Comparison of ENCODE assay signal across 20 mouse cellular contexts in the genomic region with DNA sequence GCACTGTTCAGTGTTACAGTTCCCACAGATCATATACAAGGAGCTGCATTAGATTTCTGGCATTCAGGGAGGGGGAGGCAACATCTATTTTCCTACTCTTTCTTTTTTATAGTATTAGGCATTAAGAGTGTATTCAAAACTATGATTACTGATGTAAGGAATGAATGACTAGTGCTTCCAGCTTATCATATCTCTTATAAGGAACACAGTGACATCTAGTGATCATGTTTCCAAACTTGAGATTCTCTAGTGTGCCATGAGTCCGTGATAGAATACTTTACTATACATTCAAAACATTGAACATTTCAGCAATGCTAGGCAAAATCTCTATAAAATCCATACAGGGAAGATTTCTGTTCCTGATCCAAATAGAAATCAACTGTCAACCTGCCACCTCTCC. TPM values are rescaled to one million over a fixed set of nuclear protein-coding genes. Genes with fewer than 3 reads are reported as not detected.
DNase-seq lines count a peak whose midpoint lies in the region; ATAC-seq and TF ChIP-seq lines count a peak whose summit lies in the region.
"Had no signal": no experiment of that assay in that cellular context is flagged by ENCODE, and none has a peak within 500 bp of the region (broad histone marks: within the 10 kb centered on the region; RNA-seq: fewer than 3 reads in every experiment).

No protein-coding gene starts in this region.

- H3K4me1 ChIP-seq in hindbrain, postnatal 0 days (ENCODE audit: insufficient read depth, low read length), result no peaks in the 10 kb centered on the region
- no peaks in the 10 kb centered on the region for H3K4me1 ChIP-seq in hindbrain, embryonic 13.5 days (replicated peaks)
- H3K4me1 ChIP-seq in lung, adult 2 months (ENCODE audit: control insufficient read depth, insufficient read depth, low read length), result no peaks in the 10 kb centered on the region
- H3K4me1 ChIP-seq in CH12.LX (ENCODE audit: control insufficient read depth in 1 of 2, insufficient read depth in 2 of 2), result no peaks in the 10 kb centered on the region
- H3K4me1 ChIP-seq: stomach, embryonic 15.5 days had no signal

- in situ Hi-C loops in CH12.LX (cut with MboI; ENCODE audit: low pct_ligation_motif_present, low pct_unique_long_range_greater_than_20kb, low sequenced_read_pairs), result loop anchor here (10.0 kb wide), 2 partner anchors 745 to 1045 kb away; no protein-coding TSS in a partner anchor

- H3K27ac ChIP-seq in hindbrain, postnatal 0 days, result no peak overlapping the region
- H3K27ac ChIP-seq in hindbrain, embryonic 13.5 days, result no peak overlapping the region
- no peak overlapping the region for H3K27ac ChIP-seq in CH12.LX (ENCODE audit: insufficient read depth, low read depth)
- H3K27ac ChIP-seq: embryonic facial prominence, embryonic 13.5 days; stomach, embryonic 15.5 days had no signal

- no peak overlapping the region for H3K9ac ChIP-seq in hindbrain, postnatal 0 days (replicated peaks; ENCODE audit: low read length)
- no peak overlapping the region for H3K9ac ChIP-seq in hindbrain, embryonic 13.5 days
- H3K9ac ChIP-seq in CH12.LX (ENCODE audit: insufficient read depth, low read depth), result no peak overlapping the region
- H3K9ac ChIP-seq: embryonic facial prominence, embryonic 13.5 days; stomach, embryonic 15.5 days had no signal

- no peak for TF ChIP-seq EP300 in CH12.LX (IDR thresholded peaks at IDR 0.05; ENCODE audit: low read length)

- H3K27me3 ChIP-seq in hindbrain, postnatal 0 days (ENCODE audit: insufficient read depth, low read length), result no peaks in the 10 kb centered on the region
- H3K27me3 ChIP-seq in hindbrain, embryonic 13.5 days, result no peaks in the 10 kb centered on the region
- no peaks in the 10 kb centered on the region for H3K27me3 ChIP-seq in CH12.LX (replicated peaks)
- H3K27me3 ChIP-seq: embryonic facial prominence, embryonic 13.5 days; stomach, embryonic 15.5 days had no signal

- peak; percentile 17 for TF ChIP-seq RAD21 in CH12.LX (IDR thresholded peaks at IDR 0.05; ENCODE audit: low read depth, low read length)

- dilution Hi-C loops in CH12.LX (cut with MboI; ENCODE audit: extremely low pct_ligation_motif_present, extremely low pct_unique_long_range_greater_than_20kb, low sequenced_read_pairs), result no loop called here

- TF ChIP-seq CTCF in hindbrain, postnatal 0 days (IDR thresholded peaks at IDR 0.05; ENCODE audit: low read depth), result peak; percentile 43
- peak; percentile 2; the same call in 1 of the 2 replicates for TF ChIP-seq CTCF in lung, adult 2 months (IDR thresholded peaks at IDR 0.05; ENCODE audit: insufficient read depth, low read length)
- no peak for TF ChIP-seq CTCF in CH12.LX (conservative IDR thresholded peaks at IDR 0.05 in 1 of 2, IDR thresholded peaks at IDR 0.05 in 1 of 2; ENCODE audit: low read depth in 2 of 2, low read length in 2 of 2)

- H3K9me3 ChIP-seq in hindbrain, postnatal 0 days (ENCODE audit: low read length), result no peaks in the 10 kb centered on the region
- H3K9me3 ChIP-seq in hindbrain, embryonic 13.5 days, result no peaks in the 10 kb centered on the region
- no peaks in the 10 kb centered on the region for H3K9me3 ChIP-seq in CH12.LX (replicated peaks; ENCODE audit: low read length)
- H3K9me3 ChIP-seq: embryonic facial prominence, embryonic 13.5 days; stomach, embryonic 15.5 days had no signal

- H3K79me2 ChIP-seq in CH12.LX (replicated peaks; ENCODE audit: control insufficient read depth, extremely low read depth, insufficient read depth, poor library complexity, severe bottlenecking), result no peaks in the 10 kb centered on the region

- H3K36me3 ChIP-seq in hindbrain, postnatal 0 days (ENCODE audit: insufficient read depth, low read length), result no peaks in the 10 kb centered on the region
- no peaks in the 10 kb centered on the region for H3K36me3 ChIP-seq in hindbrain, embryonic 13.5 days
- H3K36me3 ChIP-seq in CH12.LX (replicated peaks in 1 of 2; ENCODE audit: control insufficient read depth in 1 of 2, insufficient read depth in 1 of 2, low read length in 1 of 2), result no peaks in the 10 kb centered on the region
- H3K36me3 ChIP-seq: embryonic facial prominence, embryonic 13.5 days; stomach, embryonic 15.5 days had no signal

- H3K4me2 ChIP-seq in hindbrain, postnatal 0 days (ENCODE audit: low read depth, low read length), result no peak overlapping the region
- H3K4me2 ChIP-seq in hindbrain, embryonic 13.5 days, result no peak overlapping the region
- H3K4me2 ChIP-seq in CH12.LX (ENCODE audit: insufficient read depth, low read depth, poor library complexity, severe bottlenecking), result no peak overlapping the region
- H3K4me2 ChIP-seq: embryonic facial prominence, embryonic 13.5 days; heart, embryonic 11.5 days; stomach, embryonic 15.5 days had no signal

- no peak for ATAC-seq in hindbrain, postnatal 0 days
- ATAC-seq in hindbrain, embryonic 13.5 days (ENCODE audit: low FRiP score), result no peak
- ATAC-seq: inflammation-experienced regulatory T-cells, adult 6 months had no signal

- WGBS in hindbrain, postnatal 0 days, result 65% methylated on average over 1 of the region's 1 CpGs
- WGBS in hindbrain, embryonic 13.5 days, result 77% methylated on average over 1 of the region's 1 CpGs
- WGBS in lung, adult 2 months, result 30% methylated on average over 1 of the region's 1 CpGs

- no peak for TF ChIP-seq POLR2A in lung, adult 2 months (IDR thresholded peaks at IDR 0.05; ENCODE audit: borderline replicate concordance, extremely low read depth, low read depth, low read length)
- TF ChIP-seq POLR2A in CH12.LX (IDR thresholded peaks at IDR 0.05; ENCODE audit: low read depth, low read length), result no peak

- peak; percentile 52 for DNase-seq in hindbrain, postnatal 0 days (ENCODE audit: low spot score)
- no peak for DNase-seq in lung, adult 2 months
- no peak for DNase-seq in lung, postnatal 36 days
- DNase-seq in CH12.LX (ENCODE audit: extremely low read depth) (no peak), adipocyte (ENCODE audit: low spot score) (peak; percentile 49)
- no peak for DNase-seq in heart, adult 8-10 months (ENCODE audit: low spot score)
- no peak for DNase-seq in adrenal gland, adult (ENCODE audit: inconsistent age in 2 of 2, low spot score in 1 of 2)
- DNase-seq: adrenal gland, postnatal 36 days; cerebellum, postnatal 10 days; gastrocnemius, postnatal 25 days; heart, postnatal 10 days; liver; lung, adult 18-20 months; right cerebral cortex, postnatal 25 days; thymus, adult 2 months had no signal

- H3K4me3 ChIP-seq in hindbrain, postnatal 0 days (ENCODE audit: low read length), result no peak overlapping the region
- no peak overlapping the region for H3K4me3 ChIP-seq in hindbrain, embryonic 13.5 days
- no peak overlapping the region for H3K4me3 ChIP-seq in lung, adult 2 months (replicated peaks; ENCODE audit: extremely low read depth, low read depth, low read length)
- no peak overlapping the region for H3K4me3 ChIP-seq in CH12.LX (replicated peaks in 1 of 3; ENCODE audit: low read depth in 2 of 3, low read length in 2 of 3, poor library complexity in 1 of 3)
- H3K4me3 ChIP-seq: embryonic facial prominence, embryonic 13.5 days; stomach, embryonic 15.5 days had no signal

TF ChIP-seq in CH12.LX, 34 proteins besides CTCF, POLR2A, EP300 and RAD21:
- TF ChIP-seq ETS1 (conservative IDR thresholded peaks at IDR 0.05; ENCODE audit: low read depth, low read length) (no peak), E2F4 (IDR thresholded peaks at IDR 0.05; ENCODE audit: insufficient replicate concordance, low read depth, low read length) (no peak), BHLHE40 (IDR thresholded peaks at IDR 0.05; ENCODE audit: low read depth, low read length) (no peak), CHD2 (IDR thresholded peaks at IDR 0.05; ENCODE audit: low read length) (no peak), TBP (conservative IDR thresholded peaks at IDR 0.05; ENCODE audit: low read depth, low read length) (no peak), UBTF (IDR thresholded peaks at IDR 0.05; ENCODE audit: low read depth, low read length) (no peak)
TF ChIP-seq in CH12.LX: peak in this region for 0.

RNA-seq across cellular contexts. Expression of gene Trim32, which starts 24.5 kb away (rescaled TPM):
- total RNA-seq in hindbrain, postnatal 0 days (2014; rRNA removed), result 187 and 189 TPM in 2 replicates
- 110 and 128 TPM in 2 replicates for polyA plus RNA-seq in hindbrain, postnatal 0 days (2015; fragmentation: Nextera tagmentation; extraction: Ambion mirVana)
- polyA plus RNA-seq in hindbrain, embryonic 13.5 days (2015; fragmentation: Nextera tagmentation; extraction: Ambion mirVana), result 139 and 145 TPM in 2 replicates
- 19.3 and 21.8 TPM in 2 replicates for polyA plus RNA-seq in lung, adult 2 months (2012; rRNA removed)
- 22.3 and 23.7 TPM in 2 replicates for total RNA-seq in CH12.LX (2012; rRNA removed)
- 19.8 and 23.4 TPM in 2 replicates for total RNA-seq in CH12.LX (2014; rRNA removed)
- polyA plus RNA-seq in CH12.LX (2012; ENCODE audit: insufficient read length, low read depth), result 24.7 and 26.2 TPM in 2 replicates
- total RNA-seq in heart, adult 8-10 months (2022), result 10 to 100 TPM; 13.3 to 20.2 (median 17.1) TPM

Comparison
In these comparisons a context has a peak if more than half of its experiments do, and no peak if none do; other contexts are left out.
1. DNase-seq: peak in hindbrain, postnatal 0 days (single experiment) and adipocyte (single experiment); none in lung, adult 2 months (single experiment), lung, postnatal 36 days (single experiment), CH12.LX (single experiment), heart, adult 8-10 months (single experiment) and adrenal gland, adult (0 of 2).
2. CTCF ChIP-seq: peak in hindbrain, postnatal 0 days (single experiment) and lung, adult 2 months (single experiment); none in CH12.LX (0 of 2).